Mouse (Mus musculus) spleen, postnatal 10 days (tissue): ENCODE measurements at regions not wholly inside any gene's neighbourhood (a gene's known extent, or its start where the extent isn't known, plus 50 kb on each side); places are given as distances from the start of the nearest gene placed in this dataset.

Experiments
- DNase-seq, 2 experiments: peaks; one replicate each; pipeline ENCODE4 v3.0.0; 2021 to 2022; ENCODE audit warnings: low spot score in 2 of 2

DNA sequence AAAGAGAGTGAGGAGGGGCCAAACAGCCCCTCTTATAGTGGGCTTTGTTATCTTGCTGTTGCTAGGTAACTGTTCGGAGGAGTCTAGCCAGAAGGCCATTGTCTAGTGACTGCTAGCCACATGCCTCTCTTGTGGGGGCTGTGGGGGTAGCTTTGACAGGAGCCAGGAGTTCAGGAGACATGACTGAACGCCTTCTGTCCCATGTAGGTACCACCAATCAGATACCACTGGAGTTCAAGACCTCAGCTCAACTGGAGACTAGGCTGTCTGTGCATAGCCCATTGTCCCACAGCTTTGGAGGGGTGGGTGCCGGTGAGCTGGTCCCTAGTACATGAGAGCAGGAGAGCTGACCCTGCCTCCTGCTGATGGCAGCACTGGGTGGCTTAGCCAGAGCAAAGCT, 82.4 kb upstream of the Unc93a2 start:
- no peak for DNase-seq

- DNase-seq = no peak
Observed at GRCm38 (mm10) chr17:7464901-7465300, 79.6 kb upstream of the Unc93a2 start.

DNA sequence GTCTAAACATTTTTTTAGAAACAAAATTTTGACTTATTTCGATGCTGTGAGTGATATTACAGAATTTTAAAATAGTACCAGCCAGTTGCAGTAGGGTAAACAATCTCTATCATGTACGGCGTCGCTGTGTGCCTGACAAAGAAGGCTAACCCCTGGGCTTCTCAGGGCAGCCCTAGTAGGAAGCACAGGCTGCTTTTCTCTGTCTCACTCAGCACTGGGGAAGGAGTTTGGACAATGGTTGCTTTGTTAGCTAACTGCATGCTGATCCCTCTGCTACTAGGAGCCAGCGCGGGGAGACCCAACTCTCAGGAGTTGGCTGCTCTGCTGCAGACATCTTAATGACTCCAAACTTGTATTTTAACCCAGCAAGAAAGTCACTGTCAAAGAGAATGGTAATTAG, 75.9 kb upstream of the Unc93a2 start:
- no peak for DNase-seq

- DNase-seq = no peak
Observed at GRCm38 (mm10) chr17:7456939-7457338, 71.7 kb upstream of the Unc93a2 start.

GRCm38 (mm10) chr17:7443822-7444221, 58.6 kb upstream of the Unc93a2 start:
- DNase-seq = peak in 1 of 2 experiments; percentile 49

GRCm38 (mm10) chr17:7435075-7435474, 49.8 kb upstream of the Unc93a2 start:
- DNase-seq = no peak
